Mouse (Mus musculus) lung, postnatal 0 days (tissue): Measurements from ENCODE around the gene Pip4k2a. TPM values are rescaled to one million over a fixed set of nuclear protein-coding genes. Genes with fewer than 3 reads are reported as not detected.
"Not testable (repeated sequence)": the region's sequence is repeated elsewhere in the genome, so short reads cannot be mapped to it uniquely, and the experiment has no call there.

ENCODE experiments used
- ATAC-seq: fragments of 200-750 bp; cut with Nextera tagmentation; 2 replicates; pipeline ENCODE4 v1.8.0; 2017; ENCODE audit warnings: moderate library complexity
- DNase-seq: peaks from one replicate; pipeline ENCODE4 v3.0.0-alpha.2; 2016; ENCODE audit warnings: low spot score
- H3K27ac ChIP-seq: fragments of 300-500 bp; sonication (generic); 2 replicates; pipeline ENCODE4 v1.5.1; 2014; ENCODE audit warnings: antibody characterized with exemption, mild to moderate bottlenecking, low read length, mixed read lengths
- H3K27me3 ChIP-seq: fragments of 300-500 bp; sonication (generic); replicated peaks from 2 replicates; pipeline ENCODE4 v1.6.1; 2014; ENCODE audit warnings: low read length, mixed read lengths; ENCODE audit not compliant: insufficient read depth
- H3K36me3 ChIP-seq: fragments of 300-500 bp; sonication (generic); 2 replicates; pipeline ENCODE4 v1.6.1; 2014; ENCODE audit warnings: low read length, mixed read lengths; ENCODE audit not compliant: insufficient read depth
- H3K4me1 ChIP-seq: fragments of 300-500 bp; sonication (generic); 2 replicates; pipeline ENCODE4 v1.6.1; 2014; ENCODE audit warnings: antibody characterized with exemption, low read depth, low read length, mixed read lengths; ENCODE audit not compliant: insufficient read depth
- H3K4me2 ChIP-seq: fragments of 300-500 bp; sonication (generic); replicated peaks from 2 replicates; pipeline ENCODE4 v1.6.1; 2014; ENCODE audit warnings: low read depth, mild to moderate bottlenecking, low read length, moderate library complexity, mixed read lengths
- H3K4me3 ChIP-seq: fragments of 300-500 bp; sonication (generic); 2 replicates; pipeline ENCODE4 v1.5.1; 2014; ENCODE audit warnings: low read depth, low read length
- H3K9ac ChIP-seq: fragments of 300-500 bp; sonication (generic); replicated peaks from 2 replicates; pipeline ENCODE4 v1.6.1; 2014; ENCODE audit warnings: low read depth, mild to moderate bottlenecking
- H3K9me3 ChIP-seq: fragments of 300-500 bp; sonication (generic); 2 replicates; pipeline ENCODE4 v1.6.1; 2016; ENCODE audit warnings: low read length, mixed read lengths
- CTCF ChIP-seq: IDR thresholded peaks from 2 replicates; pipeline ENCODE4 v1.5.1; 2016; ENCODE audit warnings: antibody characterized with exemption, mild to moderate bottlenecking
- EP300 ChIP-seq: IDR thresholded peaks from 2 replicates; pipeline ENCODE4 v1.6.1; 2016; ENCODE audit warnings: antibody characterized with exemption, mild to moderate bottlenecking, control low read depth
- WGBS: fragments of 180-500 bp; shearing (Covaris S2); extraction: QIAGEN DNeasy Blood & Tissue Kit; methylation state at CpG from one replicate; pipeline ENCODE4 v1.1.7; 2014; 5-methylcytosine and 5-hydroxymethylcytosine counted together
- polyA plus RNA-seq: library from polyadenylated mRNA; unstranded; fragments of >200 nt; fragmentation: Nextera tagmentation; extraction: Ambion mirVana; gene quantifications from 2 replicates; pipeline ENCODE4 v1.2.1, GENCODE M21; 2015

Pip4k2a gene
- polyA plus RNA-seq, 1 experiment from 2014 or later = 5.0 TPM

DNA sequence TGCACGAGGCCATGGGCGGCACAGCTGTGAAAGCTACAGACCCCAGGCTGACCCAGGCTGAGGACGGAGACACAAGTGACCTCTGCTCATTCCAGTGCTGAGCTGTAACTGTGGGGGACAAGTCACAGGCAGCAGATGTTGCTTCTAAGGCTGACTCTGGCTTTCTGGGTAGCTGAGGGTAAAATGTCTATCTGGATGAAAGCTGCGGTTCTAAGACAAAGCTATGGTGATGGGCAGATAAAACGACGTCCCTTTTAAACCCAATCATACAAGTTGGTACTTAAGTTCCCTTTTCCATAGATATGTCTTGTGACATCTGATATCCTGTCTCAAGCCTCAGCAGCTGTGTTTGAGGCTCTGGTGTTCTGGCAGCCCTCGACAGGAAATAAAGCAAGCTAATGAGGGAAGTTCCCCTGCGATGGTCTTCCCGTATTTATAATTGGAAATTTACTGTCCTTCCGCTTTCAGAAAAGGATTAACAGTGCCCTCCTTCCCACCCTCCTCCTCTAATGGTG, 100.1 kb downstream of the Pip4k2a start:
- no peaks in the 10 kb centered on the region for H3K27me3 ChIP-seq
- H3K27ac ChIP-seq = peak overlapping the region; percentile 54; the same call in 1 of the 2 replicates
- H3K4me2 ChIP-seq = peak overlapping the region; percentile 25; the same call in 1 of the 2 replicates
- peak; percentile 78 for DNase-seq
- H3K9me3 ChIP-seq = no peaks in the 10 kb centered on the region
- H3K36me3 ChIP-seq = no peaks in the 10 kb centered on the region
- 17% methylated on average over 10 of the region's 10 CpGs for WGBS
- H3K9ac ChIP-seq = no peak overlapping the region
- peaks cover 11% of the 10 kb centered on the region for H3K4me1 ChIP-seq
- peak; percentile 78 for ATAC-seq
- TF ChIP-seq CTCF (no peak), EP300 (peak; percentile 60; the same call in 1 of the 2 replicates)
- no peak overlapping the region for H3K4me3 ChIP-seq

- no peaks in the 10 kb centered on the region for H3K9me3 ChIP-seq
- H3K27me3 ChIP-seq = no peaks in the 10 kb centered on the region
- peaks cover 11% of the 10 kb centered on the region for H3K4me1 ChIP-seq
- 43% methylated on average over 6 of the region's 6 CpGs for WGBS
- no peaks in the 10 kb centered on the region for H3K36me3 ChIP-seq
- no peak overlapping the region for H3K4me2 ChIP-seq
- no peak overlapping the region for H3K27ac ChIP-seq
- TF ChIP-seq CTCF (no peak), EP300 (no peak)
- ATAC-seq = peak; percentile 28; the same call in 1 of the 2 replicates
- no peak for DNase-seq
- H3K9ac ChIP-seq = no peak overlapping the region
- H3K4me3 ChIP-seq = no peak overlapping the region
Observed at GRCm38 (mm10) chr2:18896015-18896414, 101.9 kb downstream of the Pip4k2a start.

- H3K36me3 ChIP-seq, H3K9me3 ChIP-seq, H3K4me2 ChIP-seq, H3K4me3 ChIP-seq, H3K4me1 ChIP-seq, H3K27ac ChIP-seq, H3K9ac ChIP-seq, H3K27me3 ChIP-seq, DNase-seq, ATAC-seq: not testable (repeated sequence)
- WGBS = 97% methylated on average over 1 of the region's 1 CpGs
Observed at GRCm38 (mm10) chr2:18893336-18893735, 104.6 kb downstream of the Pip4k2a start.

GRCm38 (mm10) chr2:18891991-18892537, 105.9 kb downstream of the Pip4k2a start:
- TF ChIP-seq EP300 (no peak), CTCF (no peak)
- 68% methylated on average over 10 of the region's 10 CpGs for WGBS
- Histone ChIP-seq H3K9me3 (no peaks in the 10 kb centered on the region), H3K9ac (no peak overlapping the region), H3K36me3 (no peaks in the 10 kb centered on the region), H3K27ac (no peak overlapping the region), H3K4me3 (no peak overlapping the region), H3K4me2 (no peak overlapping the region), H3K27me3 (no peaks in the 10 kb centered on the region), H3K4me1 (no peaks in the 10 kb centered on the region)
- DNase-seq = no peak
- ATAC-seq = no peak

- H3K4me1 ChIP-seq = no peaks in the 10 kb centered on the region
- ATAC-seq = no peak; the same call in 1 of the 2 replicates
- H3K4me2 ChIP-seq = no peak overlapping the region
- no peak for TF ChIP-seq CTCF
- no peak for TF ChIP-seq EP300
- no peaks in the 10 kb centered on the region for H3K36me3 ChIP-seq
- no peak overlapping the region for H3K4me3 ChIP-seq
- no peaks in the 10 kb centered on the region for H3K27me3 ChIP-seq
- no peak overlapping the region for H3K9ac ChIP-seq
- WGBS = 56% methylated on average over 11 of the region's 11 CpGs
- no peak overlapping the region for H3K27ac ChIP-seq
- DNase-seq = no peak
- no peaks in the 10 kb centered on the region for H3K9me3 ChIP-seq
Observed at GRCm38 (mm10) chr2:18890227-18891001, 107.5 kb downstream of the Pip4k2a start.

DNA sequence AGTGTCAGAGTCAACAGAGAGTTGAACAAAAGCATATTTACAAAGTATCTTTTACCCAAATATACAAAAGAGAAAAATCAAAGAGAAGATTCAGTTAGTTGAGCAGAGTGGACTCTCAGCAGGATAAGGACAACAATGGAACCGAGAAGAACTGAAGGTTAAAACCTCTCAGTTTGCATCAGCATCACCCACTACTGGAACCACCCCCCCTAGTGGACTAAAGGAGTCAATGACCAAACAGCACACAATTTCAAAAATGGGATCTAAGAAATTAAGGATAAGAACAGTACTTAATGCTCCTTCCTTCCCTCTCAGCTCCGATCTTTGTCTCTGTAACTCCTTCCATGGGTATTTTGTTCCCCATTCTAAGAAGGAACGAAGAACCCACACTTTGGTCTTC, 113.6 kb downstream of the Pip4k2a start:
- WGBS = 72% methylated on average over 3 of the region's 3 CpGs
- Histone ChIP-seq H3K9me3 (no peaks in the 10 kb centered on the region), H3K4me3 (no peak overlapping the region), H3K27ac (no peak overlapping the region), H3K36me3 (no peaks in the 10 kb centered on the region), H3K4me1 (no peaks in the 10 kb centered on the region), H3K9ac (no peak overlapping the region), H3K27me3 (no peaks in the 10 kb centered on the region), H3K4me2 (no peak overlapping the region)
- ATAC-seq (no peak), DNase-seq (no peak)
- TF ChIP-seq EP300 (no peak), CTCF (peak; percentile 49)
